Comparison of ENCODE assay signal across 11 mouse cellular contexts in the genomic region with DNA sequence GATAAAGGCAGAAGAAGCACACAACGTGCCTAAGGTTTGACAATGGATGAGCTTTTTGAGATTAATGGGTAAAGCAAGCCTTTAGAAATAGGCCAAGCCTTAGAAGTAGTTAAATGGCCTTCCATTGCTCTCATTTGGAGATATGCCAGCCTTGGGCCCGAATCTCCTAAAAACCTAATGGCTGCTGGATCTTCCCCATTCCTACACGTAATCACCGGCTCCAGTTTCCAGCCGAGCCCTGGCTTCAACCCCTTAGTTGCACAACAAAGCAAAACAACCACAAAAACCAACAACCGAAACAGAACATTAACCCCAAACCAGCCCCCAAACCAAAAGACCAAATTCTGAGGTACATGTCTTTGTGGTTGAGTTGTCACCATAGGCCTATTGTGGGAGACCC. TPM values are rescaled to one million over a fixed set of nuclear protein-coding genes. Genes with fewer than 3 reads are reported as not detected.
DNase-seq lines count a peak whose midpoint lies in the region; ATAC-seq and TF ChIP-seq lines count a peak whose summit lies in the region.
"Had no signal": no experiment of that assay in that cellular context is flagged by ENCODE, and none has a peak within 500 bp of the region (broad histone marks: within the 10 kb centered on the region; RNA-seq: fewer than 3 reads in every experiment).

No protein-coding gene starts in this region.

- no peaks in the 10 kb centered on the region for H3K36me3 ChIP-seq in hindbrain, embryonic 10.5 days
- H3K36me3 ChIP-seq in hindbrain, embryonic 14.5 days (replicated peaks; ENCODE audit: control insufficient read depth, insufficient read depth): no peaks in the 10 kb centered on the region
- no peaks in the 10 kb centered on the region for H3K36me3 ChIP-seq in ES-Bruce4 (ENCODE audit: control insufficient read depth, insufficient read depth, low read length, poor library complexity, severe bottlenecking)
- no peaks in the 10 kb centered on the region for H3K36me3 ChIP-seq in forebrain, embryonic 13.5 days (ENCODE audit: poor library complexity, severe bottlenecking)

- no peak overlapping the region for H3K9ac ChIP-seq in hindbrain, embryonic 14.5 days
- peak overlapping the region; percentile 47 for H3K9ac ChIP-seq in ES-Bruce4 (ENCODE audit: low read depth, poor library complexity, severe bottlenecking)
- no peak overlapping the region for H3K9ac ChIP-seq in forebrain, embryonic 13.5 days

- no peak overlapping the region for H3K4me2 ChIP-seq in hindbrain, embryonic 14.5 days (replicated peaks)
- H3K4me2 ChIP-seq in forebrain, embryonic 13.5 days: no peak overlapping the region

- no peak for TF ChIP-seq CTCF in ES-Bruce4 (IDR thresholded peaks at IDR 0.05; ENCODE audit: low read depth, low read length)

- WGBS in hindbrain, embryonic 10.5 days: 84% methylated on average over 6 of the region's 6 CpGs
- 69% methylated on average over 6 of the region's 6 CpGs for WGBS in hindbrain, embryonic 14.5 days
- WGBS in forebrain, embryonic 13.5 days: 75% methylated on average over 6 of the region's 6 CpGs

- ATAC-seq in hindbrain, embryonic 14.5 days (ENCODE audit: low FRiP score): no peak
- no peak for ATAC-seq in forebrain, embryonic 13.5 days
- no peak for ATAC-seq in inflammation-experienced regulatory T-cells, adult 6 months

- H3K27ac ChIP-seq in hindbrain, embryonic 10.5 days: peak overlapping the region; percentile 87
- no peak overlapping the region for H3K27ac ChIP-seq in hindbrain, embryonic 14.5 days
- H3K27ac ChIP-seq in ES-Bruce4 (ENCODE audit: insufficient read depth, low read length): peak overlapping the region; percentile 96
- peak overlapping the region; percentile 75; the same call in 1 of the 2 replicates for H3K27ac ChIP-seq in forebrain, embryonic 13.5 days

- no peaks in the 10 kb centered on the region for H3K27me3 ChIP-seq in hindbrain, embryonic 10.5 days (ENCODE audit: insufficient read depth, poor library complexity, severe bottlenecking)
- no peaks in the 10 kb centered on the region for H3K27me3 ChIP-seq in hindbrain, embryonic 14.5 days (ENCODE audit: control insufficient read depth, insufficient read depth, low read length)
- no peaks in the 10 kb centered on the region for H3K27me3 ChIP-seq in ES-Bruce4 (ENCODE audit: control insufficient read depth, insufficient read depth, low read length, poor library complexity, severe bottlenecking)
- no peaks in the 10 kb centered on the region for H3K27me3 ChIP-seq in forebrain, embryonic 13.5 days

- H3K9me3 ChIP-seq in hindbrain, embryonic 10.5 days: no peaks in the 10 kb centered on the region
- no peaks in the 10 kb centered on the region for H3K9me3 ChIP-seq in hindbrain, embryonic 14.5 days (ENCODE audit: control insufficient read depth, low read length)
- no peaks in the 10 kb centered on the region for H3K9me3 ChIP-seq in ES-Bruce4 (replicated peaks; ENCODE audit: control insufficient read depth, insufficient read depth, low read length, poor library complexity, severe bottlenecking)
- H3K9me3 ChIP-seq in forebrain, embryonic 13.5 days (replicated peaks): no peaks in the 10 kb centered on the region

- no peak overlapping the region; the same call in 1 of the 2 replicates for H3K4me3 ChIP-seq in hindbrain, embryonic 10.5 days
- H3K4me3 ChIP-seq in hindbrain, embryonic 14.5 days (replicated peaks; ENCODE audit: low read length): no peak overlapping the region
- H3K4me3 ChIP-seq in ES-Bruce4 (ENCODE audit: low read depth, low read length): no peak overlapping the region
- no peak overlapping the region for H3K4me3 ChIP-seq in forebrain, embryonic 13.5 days

- TF ChIP-seq POLR2A in ES-Bruce4 (IDR thresholded peaks at IDR 0.05; ENCODE audit: insufficient read depth, low read length): no peak

- DNase-seq in hindbrain, embryonic 10.5 days (ENCODE audit: low spot score): no peak
- DNase-seq in hindbrain, embryonic 14.5 days (ENCODE audit: low spot score): no peak
- DNase-seq in kidney, postnatal 14 days: peak; percentile 11
- DNase-seq in adrenal gland, adult 18-20 months (ENCODE audit: low spot score in 2 of 2): no peak
- DNase-seq in right cerebral cortex, postnatal 10 days (ENCODE audit: low spot score in 2 of 2): no peak
- DNase-seq: thymus, postnatal 4 days had no signal

- no peak for TF ChIP-seq EP300 in ES-Bruce4 (IDR thresholded peaks at IDR 0.05; ENCODE audit: insufficient read depth, low read depth, low read length)

- H3K4me1 ChIP-seq in hindbrain, embryonic 10.5 days (replicated peaks): peaks cover 29% of the 10 kb centered on the region
- peaks cover 8% of the 10 kb centered on the region for H3K4me1 ChIP-seq in hindbrain, embryonic 14.5 days (replicated peaks; ENCODE audit: control insufficient read depth, insufficient read depth, low read length)
- H3K4me1 ChIP-seq in ES-Bruce4 (ENCODE audit: control insufficient read depth, insufficient read depth, low read length): peaks cover 3% of the 10 kb centered on the region
- peaks cover 14% of the 10 kb centered on the region for H3K4me1 ChIP-seq in forebrain, embryonic 13.5 days

RNA-seq across cellular contexts. Expression of gene Serping1, which starts 0.4 kb away (rescaled TPM):
- 29.4 and 43.1 TPM in 2 replicates for polyA plus RNA-seq in hindbrain, embryonic 10.5 days (2016; fragmentation: Nextera tagmentation; extraction: Ambion mirVana)
- 36.2 and 36.3 TPM in 2 replicates for polyA plus RNA-seq in hindbrain, embryonic 14.5 days (2014; fragmentation: Nextera tagmentation; extraction: Ambion mirVana)
- polyA plus RNA-seq in ES-Bruce4 (2011; ENCODE audit: insufficient read depth, insufficient read length, low read depth, missing spikeins): 17.2 and 19.2 TPM in 2 replicates
- polyA plus RNA-seq in forebrain, embryonic 13.5 days (2015; fragmentation: Nextera tagmentation; extraction: Ambion mirVana): 22.3 and 25.6 TPM in 2 replicates
- polyA plus RNA-seq in inflammation-experienced regulatory T-cells, adult 6 months (2017; shearing (Covaris generic)): under 1 TPM in 1 of 3 experiments, not detected in 2; 0.20 TPM
- 100 to 1,000 TPM in 1 of 2 experiments, 10 to 100 TPM in 1; 78.6 to 115 TPM for total RNA-seq in adrenal gland, adult 18-20 months (2021)
- total RNA-seq: MEL had no signal

RNA-seq across cellular contexts. Expression of gene Ube2l6, which starts 23.0 kb away (rescaled TPM):
- polyA plus RNA-seq in hindbrain, embryonic 10.5 days (2016; fragmentation: Nextera tagmentation; extraction: Ambion mirVana): 37.2 and 41.6 TPM in 2 replicates
- 18.6 and 24.0 TPM in 2 replicates for polyA plus RNA-seq in hindbrain, embryonic 14.5 days (2014; fragmentation: Nextera tagmentation; extraction: Ambion mirVana)
- 12.6 and 14.3 TPM in 2 replicates for polyA plus RNA-seq in ES-Bruce4 (2011; ENCODE audit: insufficient read depth, insufficient read length, low read depth, missing spikeins)
- polyA plus RNA-seq in forebrain, embryonic 13.5 days (2015; fragmentation: Nextera tagmentation; extraction: Ambion mirVana): 19.1 and 21.1 TPM in 2 replicates
- 10 to 100 TPM; 92.1 to 96.3 (median 93.4) TPM for polyA plus RNA-seq in inflammation-experienced regulatory T-cells, adult 6 months (2017; shearing (Covaris generic))
- total RNA-seq in adrenal gland, adult 18-20 months (2021): 10 to 100 TPM; 17.6 to 26.4 TPM

RNA-seq across cellular contexts. Expression of gene Gm19426, which starts 32.2 kb away (rescaled TPM):
- polyA plus RNA-seq in hindbrain, embryonic 10.5 days (2016; fragmentation: Nextera tagmentation; extraction: Ambion mirVana): 9.5 and 10.4 TPM in 2 replicates
- polyA plus RNA-seq in hindbrain, embryonic 14.5 days (2014; fragmentation: Nextera tagmentation; extraction: Ambion mirVana): 2.9 and 3.4 TPM in 2 replicates
- 9.9 and 10.3 TPM in 2 replicates for polyA plus RNA-seq in ES-Bruce4 (2011; ENCODE audit: insufficient read depth, insufficient read length, low read depth, missing spikeins)
- 6.1 and 7.5 TPM in 2 replicates for polyA plus RNA-seq in forebrain, embryonic 13.5 days (2015; fragmentation: Nextera tagmentation; extraction: Ambion mirVana)
- polyA plus RNA-seq in inflammation-experienced regulatory T-cells, adult 6 months (2017; shearing (Covaris generic)): not detected
- total RNA-seq in adrenal gland, adult 18-20 months (2021): 1 to 10 TPM; 1.5 to 1.8 TPM
- total RNA-seq: MEL had no signal

RNA-seq across cellular contexts. Expression of gene Ypel4, which starts 41.8 kb away (rescaled TPM):
- 10.0 and 14.6 TPM in 2 replicates for polyA plus RNA-seq in hindbrain, embryonic 10.5 days (2016; fragmentation: Nextera tagmentation; extraction: Ambion mirVana)
- polyA plus RNA-seq in hindbrain, embryonic 14.5 days (2014; fragmentation: Nextera tagmentation; extraction: Ambion mirVana): 12.5 and 13.1 TPM in 2 replicates
- 0.56 and 0.73 TPM in 2 replicates for polyA plus RNA-seq in ES-Bruce4 (2011; ENCODE audit: insufficient read depth, insufficient read length, low read depth, missing spikeins)
- polyA plus RNA-seq in forebrain, embryonic 13.5 days (2015; fragmentation: Nextera tagmentation; extraction: Ambion mirVana): 18.2 and 19.5 TPM in 2 replicates
- 1 to 10 TPM; 1.2 to 3.2 (median 2.2) TPM for polyA plus RNA-seq in inflammation-experienced regulatory T-cells, adult 6 months (2017; shearing (Covaris generic))
- total RNA-seq in adrenal gland, adult 18-20 months (2021): 1 to 10 TPM; 4.8 to 5.1 TPM
- total RNA-seq: MEL had no signal

RNA-seq across cellular contexts. Expression of gene Smtnl1, which starts 46.8 kb away (rescaled TPM):
- 0.09 and 0.14 TPM in 2 replicates for polyA plus RNA-seq in hindbrain, embryonic 10.5 days (2016; fragmentation: Nextera tagmentation; extraction: Ambion mirVana)
- not detected in 2 replicates for polyA plus RNA-seq in hindbrain, embryonic 14.5 days (2014; fragmentation: Nextera tagmentation; extraction: Ambion mirVana)
- 2.6 and 2.8 TPM in 2 replicates for polyA plus RNA-seq in ES-Bruce4 (2011; ENCODE audit: insufficient read depth, insufficient read length, low read depth, missing spikeins)
- polyA plus RNA-seq in forebrain, embryonic 13.5 days (2015; fragmentation: Nextera tagmentation; extraction: Ambion mirVana): 0.09 TPM in 1 of 2 replicates, not detected in the other
- polyA plus RNA-seq in inflammation-experienced regulatory T-cells, adult 6 months (2017; shearing (Covaris generic)): not detected
- under 1 TPM in 1 of 2 experiments, not detected in 1; 0.32 TPM for total RNA-seq in adrenal gland, adult 18-20 months (2021)
- total RNA-seq: MEL had no signal
- polyA plus RNA-seq: neural tube, embryonic 14.5 days had no signal

Comparison
In these comparisons a context has a peak if more than half of its experiments do, and no peak if none do; other contexts are left out.
1. RNA of gene Serping1, which starts 0.4 kb away (polyA plus RNA-seq): 29.4 to 43.1 TPM in hindbrain, embryonic 10.5 days, 36.2 to 36.3 TPM in hindbrain, embryonic 14.5 days, 22.3 to 25.6 TPM in forebrain, embryonic 13.5 days and 17.2 to 19.2 TPM in ES-Bruce4; 0.20 TPM in inflammation-experienced regulatory T-cells, adult 6 months; every median in the first group is over 10 times any median in the second.